Mouse (Mus musculus) kidney, embryonic 14.5 days (tissue): ENCODE measurements around the gene Otogl. TPM values are rescaled to one million over a fixed set of nuclear protein-coding genes. Genes with fewer than 3 reads are reported as not detected.
"Not testable (repeated sequence)": the region's sequence is repeated elsewhere in the genome, so short reads cannot be mapped to it uniquely, and the experiment has no call there.

Experiments
- ATAC-seq: fragments of 200-750 bp; cut with Nextera tagmentation; 2 replicates; pipeline ENCODE4 v1.8.0; 2017; ENCODE audit warnings: moderate number of reproducible peaks, mild to moderate bottlenecking, moderate TSS enrichment, moderate library complexity; ENCODE audit not compliant: low FRiP score, low TSS enrichment
- H3K27ac ChIP-seq: fragments of 300-500 bp; sonication (generic); 2 replicates; pipeline ENCODE4 v1.5.1; 2014; ENCODE audit warnings: low read depth, mild to moderate bottlenecking, low read length, moderate library complexity, mixed read lengths
- H3K27me3 ChIP-seq: fragments of 300-500 bp; sonication (generic); 2 replicates; pipeline ENCODE4 v1.6.1; 2014; ENCODE audit warnings: mild to moderate bottlenecking, low read length; ENCODE audit not compliant: control insufficient read depth, insufficient read depth
- H3K36me3 ChIP-seq: fragments of 300-500 bp; sonication (generic); 2 replicates; pipeline ENCODE4 v1.6.1; 2014; ENCODE audit warnings: low read length, mixed read lengths; ENCODE audit not compliant: control insufficient read depth, insufficient read depth
- H3K4me1 ChIP-seq: fragments of 300-500 bp; sonication (generic); 2 replicates; pipeline ENCODE4 v1.6.1; 2014; ENCODE audit warnings: low read length, mixed read lengths; ENCODE audit not compliant: control insufficient read depth, insufficient read depth
- H3K4me2 ChIP-seq: fragments of 300-500 bp; sonication (generic); replicated peaks from 2 replicates; pipeline ENCODE4 v1.6.1; 2014; ENCODE audit warnings: low read depth, mild to moderate bottlenecking, low read length
- H3K4me3 ChIP-seq: fragments of 300-500 bp; sonication (generic); 2 replicates; pipeline ENCODE4 v1.5.1; 2014; ENCODE audit warnings: mild to moderate bottlenecking, low read length
- H3K9ac ChIP-seq: fragments of 300-500 bp; sonication (generic); 2 replicates; pipeline ENCODE4 v1.6.1; 2014; ENCODE audit warnings: low read depth, mild to moderate bottlenecking, low read length, moderate library complexity
- H3K9me3 ChIP-seq: fragments of 300-500 bp; sonication (generic); 2 replicates; pipeline ENCODE4 v1.6.1; 2016; ENCODE audit warnings: low read length; ENCODE audit not compliant: control insufficient read depth
- WGBS: fragments of 180-500 bp; shearing (Covaris S2); extraction: QIAGEN DNeasy Blood & Tissue Kit; methylation state at CpG from one replicate; pipeline ENCODE4 v1.1.7; 2014; 5-methylcytosine and 5-hydroxymethylcytosine counted together
- polyA plus RNA-seq: library from polyadenylated mRNA; unstranded; fragments of >200 nt; fragmentation: Nextera tagmentation; extraction: Ambion mirVana; gene quantifications from 2 replicates; pipeline ENCODE4 v1.2.1, GENCODE M21; 2014

Otogl gene
- polyA plus RNA-seq, 1 experiment from 2014 or later: 0.07 TPM

DNA sequence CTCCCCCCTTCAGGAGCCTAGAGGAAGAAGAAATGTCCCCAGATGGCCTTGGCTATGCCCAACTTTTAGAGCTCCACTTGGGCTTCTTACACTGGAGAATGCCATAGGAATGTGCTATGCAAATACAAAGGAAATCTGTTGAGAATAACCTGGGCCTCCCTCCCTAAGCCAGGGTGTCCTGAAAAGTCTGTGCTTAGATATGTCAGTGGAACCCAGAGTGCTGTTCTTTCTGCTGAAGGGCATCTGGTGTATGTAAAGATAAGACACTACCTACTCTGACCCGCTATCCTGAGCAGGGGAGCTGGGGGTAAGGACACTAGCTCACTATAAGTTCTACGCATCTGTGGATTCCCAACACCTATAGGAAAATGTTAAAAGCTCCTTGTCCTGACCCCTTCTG lies 106.7 kb downstream of the Otogl start:
- Histone ChIP-seq H3K4me1 (no peaks in the 10 kb centered on the region), H3K9me3 (no peaks in the 10 kb centered on the region), H3K27me3 (no peaks in the 10 kb centered on the region), H3K4me3 (no peak overlapping the region), H3K27ac (no peak overlapping the region), H3K36me3 (no peaks in the 10 kb centered on the region), H3K4me2 (no peak overlapping the region), H3K9ac (no peak overlapping the region)
- ATAC-seq: no peak
- 84% methylated on average over 2 of the region's 2 CpGs for WGBS

GRCm38 (mm10) chr10:107804285-107804684 lies 107.6 kb downstream of the Otogl start:
- H3K4me2 ChIP-seq, H3K4me3 ChIP-seq, H3K27me3 ChIP-seq, H3K36me3 ChIP-seq, ATAC-seq, H3K9me3 ChIP-seq, H3K27ac ChIP-seq, H3K9ac ChIP-seq, H3K4me1 ChIP-seq: not testable (repeated sequence)
- WGBS: 14% methylated on average over 2 of the region's 2 CpGs

- Histone ChIP-seq H3K4me3 (no peak overlapping the region), H3K4me1 (no peaks in the 10 kb centered on the region), H3K4me2 (no peak overlapping the region), H3K27me3 (no peaks in the 10 kb centered on the region), H3K27ac (no peak overlapping the region), H3K36me3 (no peaks in the 10 kb centered on the region), H3K9me3 (no peaks in the 10 kb centered on the region), H3K9ac (no peak overlapping the region)
- peak; percentile 85 for ATAC-seq
- 14% methylated on average over 7 of the region's 7 CpGs for WGBS
Measured at GRCm38 (mm10) chr10:107799671-107800353, 112.1 kb downstream of the Otogl start.

GRCm38 (mm10) chr10:107794812-107795756 lies 116.8 kb downstream of the Otogl start:
- Histone ChIP-seq H3K27me3 (no peaks in the 10 kb centered on the region), H3K27ac (no peak overlapping the region), H3K9ac (no peak overlapping the region), H3K4me3 (no peak overlapping the region), H3K4me1 (no peaks in the 10 kb centered on the region), H3K4me2 (no peak overlapping the region), H3K9me3 (no peaks in the 10 kb centered on the region), H3K36me3 (no peaks in the 10 kb centered on the region)
- no peak for ATAC-seq
- WGBS: 67% methylated on average over 10 of the region's 10 CpGs

DNA sequence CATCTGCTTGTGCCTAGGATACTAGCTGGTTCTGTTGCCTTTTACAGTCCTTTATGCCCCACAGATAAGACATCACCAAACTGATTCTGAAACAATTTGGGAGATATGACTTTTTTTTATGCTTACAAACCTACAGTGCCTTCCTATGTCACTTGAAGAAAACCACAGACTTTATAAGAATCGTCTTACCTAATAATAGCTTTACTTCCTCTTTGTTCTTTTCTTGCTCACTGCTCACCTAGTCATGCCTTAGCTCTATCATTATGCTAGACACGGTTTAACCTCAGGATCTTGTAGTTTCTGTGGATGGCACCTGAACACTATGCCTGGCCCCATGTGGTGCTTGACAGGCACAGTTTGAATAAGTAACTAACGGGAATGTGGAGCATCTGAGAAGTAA lies 119.4 kb downstream of the Otogl start:
- no peak overlapping the region for H3K9ac ChIP-seq
- H3K4me2 ChIP-seq: no peak overlapping the region
- no peak overlapping the region for H3K27ac ChIP-seq
- no peaks in the 10 kb centered on the region for H3K9me3 ChIP-seq
- H3K4me1 ChIP-seq: no peaks in the 10 kb centered on the region
- H3K4me3 ChIP-seq: no peak overlapping the region
- H3K27me3 ChIP-seq: no peaks in the 10 kb centered on the region
- H3K36me3 ChIP-seq: no peaks in the 10 kb centered on the region
- WGBS: 85% methylated on average over 3 of the region's 3 CpGs
- no peak for ATAC-seq

DNA sequence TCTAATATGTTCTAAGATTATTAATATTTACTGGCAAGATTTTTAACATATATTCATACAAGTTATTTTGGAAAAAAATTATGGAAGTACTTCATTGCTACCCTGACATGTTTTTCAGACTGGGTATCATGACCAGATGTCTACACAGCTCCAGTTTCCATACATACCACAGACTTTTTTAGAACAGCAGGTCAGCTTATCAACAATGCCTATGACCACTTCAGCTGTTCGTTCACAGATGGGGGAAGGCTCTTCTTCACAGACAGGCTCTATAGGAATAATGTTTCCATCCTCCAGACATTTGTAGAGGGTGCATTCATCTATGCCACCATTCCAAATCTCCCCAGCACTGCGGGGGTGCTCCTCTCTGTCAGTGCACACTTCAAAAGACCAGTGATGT lies 132.4 kb downstream of the Otogl start:
- Histone ChIP-seq H3K4me1 (no peaks in the 10 kb centered on the region), H3K27me3 (no peaks in the 10 kb centered on the region), H3K36me3 (no peaks in the 10 kb centered on the region), H3K9me3 (no peaks in the 10 kb centered on the region), H3K9ac (no peak overlapping the region), H3K4me2 (no peak overlapping the region), H3K27ac (no peak overlapping the region), H3K4me3 (no peak overlapping the region)
- ATAC-seq: no peak
- WGBS: 79% methylated on average over 2 of the region's 2 CpGs

GRCm38 (mm10) chr10:107759624-107760023 lies 152.3 kb downstream of the Otogl start:
- Histone ChIP-seq H3K4me2 (no peak overlapping the region), H3K9ac (no peak overlapping the region), H3K4me3 (no peak overlapping the region), H3K27ac (no peak overlapping the region), H3K4me1 (no peaks in the 10 kb centered on the region), H3K9me3 (no peaks in the 10 kb centered on the region), H3K36me3 (no peaks in the 10 kb centered on the region), H3K27me3 (no peaks in the 10 kb centered on the region)
- no peak for ATAC-seq
- 83% methylated on average over 1 of the region's 1 CpGs for WGBS

DNA sequence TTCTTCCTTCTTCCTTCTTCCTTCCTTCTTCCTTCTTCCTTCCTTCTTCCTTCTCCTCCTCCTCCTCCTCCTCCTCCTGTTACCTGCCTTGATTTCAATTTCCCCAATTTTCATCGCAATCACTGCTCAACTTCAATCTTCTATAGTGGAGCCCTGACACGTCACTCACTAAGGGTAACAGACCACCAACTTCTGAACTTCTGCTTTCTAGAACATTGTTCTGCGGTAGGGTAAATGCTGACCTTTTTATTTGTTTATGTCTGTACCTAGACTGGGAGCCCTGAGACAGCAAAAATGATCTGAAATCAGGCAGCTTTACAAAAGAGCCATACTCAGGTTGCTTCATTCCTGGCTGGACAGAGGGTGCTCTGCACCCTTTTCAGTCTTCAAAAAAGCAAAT lies 158.5 kb downstream of the Otogl start:
- no peak overlapping the region for H3K4me3 ChIP-seq
- 93% methylated on average over 3 of the region's 3 CpGs for WGBS

More for the DNA sequence above, 158.5 kb downstream of the Otogl start:
- ATAC-seq: no peak
- no peak overlapping the region for H3K4me2 ChIP-seq
- no peaks in the 10 kb centered on the region for H3K27me3 ChIP-seq
- 0 out of 2 replicates have a peak, but pooled peaks cover 2% of the 10 kb centered on the region for H3K4me1 ChIP-seq
- no peak overlapping the region for H3K27ac ChIP-seq
- H3K9me3 ChIP-seq: no peaks in the 10 kb centered on the region
- no peaks in the 10 kb centered on the region for H3K36me3 ChIP-seq
- H3K9ac ChIP-seq: no peak overlapping the region
